Mouse (Mus musculus) embryonic facial prominence, embryonic 12.5 days (tissue): ENCODE results near the gene Atp2a2. TPM values are rescaled to one million over a fixed set of nuclear protein-coding genes. Genes with fewer than 3 reads are reported as not detected.
"Not testable (repeated sequence)": the region's sequence is repeated elsewhere in the genome, so short reads cannot be mapped to it uniquely, and the experiment has no call there.

Experiments
- ATAC-seq: fragments of 200-750 bp; cut with Nextera tagmentation; 2 replicates; pipeline ENCODE4 v1.8.0; 2017; ENCODE audit not compliant: insufficient number of reproducible peaks, insufficient read depth, low FRiP score, low TSS enrichment
- H3K27ac ChIP-seq: fragments of 300-500 bp; sonication (generic); 2 replicates; pipeline ENCODE4 v1.5.1; 2016; ENCODE audit warnings: mild to moderate bottlenecking
- H3K27me3 ChIP-seq: fragments of 300-500 bp; sonication (generic); 2 replicates; pipeline ENCODE4 v1.6.1; 2016; ENCODE audit warnings: mild to moderate bottlenecking, moderate library complexity
- H3K36me3 ChIP-seq: fragments of 300-500 bp; sonication (generic); 2 replicates; pipeline ENCODE4 v1.6.1; 2016; ENCODE audit warnings: mild to moderate bottlenecking
- H3K4me1 ChIP-seq: fragments of 300-500 bp; sonication (generic); 2 replicates; pipeline ENCODE4 v1.6.1; 2016
- H3K4me2 ChIP-seq: fragments of 300-500 bp; sonication (generic); replicated peaks from 2 replicates; pipeline ENCODE4 v1.6.1; 2016; ENCODE audit warnings: mild to moderate bottlenecking, moderate library complexity
- H3K4me3 ChIP-seq: fragments of 300-500 bp; sonication (generic); 2 replicates; pipeline ENCODE4 v1.5.1; 2016; ENCODE audit warnings: mild to moderate bottlenecking
- H3K9ac ChIP-seq: fragments of 300-500 bp; sonication (generic); 2 replicates; pipeline ENCODE4 v1.6.1; 2016; ENCODE audit warnings: mild to moderate bottlenecking, moderate library complexity
- H3K9me3 ChIP-seq: fragments of 300-500 bp; sonication (generic); 2 replicates; pipeline ENCODE4 v1.6.1; 2016; ENCODE audit warnings: mild to moderate bottlenecking, moderate library complexity
- WGBS: fragments of 180-500 bp; shearing (Covaris S2); methylation state at CpG from one replicate; pipeline ENCODE4 v1.1.7; 2016; 5-methylcytosine and 5-hydroxymethylcytosine counted together
- polyA plus RNA-seq: library from polyadenylated mRNA; unstranded; fragments of >200 nt; fragmentation: Nextera tagmentation; extraction: Ambion mirVana; gene quantifications from 2 replicates; pipeline ENCODE4 v1.2.1, GENCODE M21; 2016

Gene Atp2a2
- polyA plus RNA-seq, 1 experiment from 2014 or later, result 51.5 TPM

DNA sequence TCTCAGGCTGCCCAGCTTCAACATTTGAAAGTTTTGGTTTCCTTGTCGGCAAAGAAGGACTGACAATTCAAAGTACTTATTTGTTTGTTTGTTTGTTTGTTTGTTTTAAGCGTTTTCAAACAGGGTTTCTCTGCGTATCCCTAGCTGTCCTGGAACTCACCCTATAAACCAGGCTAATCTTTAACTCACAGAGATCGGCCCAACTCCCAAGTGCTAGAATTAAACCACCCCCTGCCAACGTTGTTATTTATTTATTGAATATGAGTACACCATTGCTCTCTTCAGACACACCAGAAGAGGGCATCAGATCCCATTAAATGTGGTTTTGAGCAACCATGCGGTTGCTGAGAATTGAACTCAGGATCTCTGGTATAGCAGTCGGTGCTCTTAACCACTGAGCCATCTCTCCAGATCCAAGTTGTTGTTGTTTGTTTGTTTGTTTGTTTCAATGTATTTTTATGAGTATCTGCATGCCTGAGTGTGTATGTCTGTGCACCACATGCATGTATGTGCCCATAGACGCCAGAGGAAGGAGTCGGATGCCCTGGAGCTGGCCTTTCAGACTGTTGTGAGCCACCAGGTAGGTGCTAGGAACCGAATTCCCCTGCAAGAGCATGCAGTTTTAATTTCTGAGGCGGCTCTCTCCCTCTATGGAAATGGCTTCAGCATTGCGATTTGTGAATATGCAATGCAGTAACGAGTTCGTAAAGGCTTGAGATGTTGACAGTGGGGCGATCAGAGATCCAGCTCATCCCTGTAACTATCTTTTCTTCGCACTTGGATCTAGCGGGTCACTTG lies 80.6 kb downstream of the Atp2a2 start, which contains the start of gene Anapc7:
TSS of gene Anapc7 (plus strand) at position 423 of the 798 bp plus-strand sequence.
- Histone ChIP-seq H3K9me3 (no peaks in the 10 kb centered on the region), H3K4me1 (peaks cover 16% of the 10 kb centered on the region), H3K4me2 (peak within 1 kb of the TSS; percentile 78), H3K4me3 (peak within 1 kb of the TSS; percentile 92), H3K9ac (peak within 1 kb of the TSS; percentile 97), H3K27ac (peak within 1 kb of the TSS; percentile 94), H3K27me3 (no peaks in the 10 kb centered on the region), H3K36me3 (peaks cover 3% of the 10 kb centered on the region; the same call in 1 of the 2 replicates)
- WGBS, result 24% methylated on average over 17 of the region's 17 CpGs
- ATAC-seq, result 0 out of 2 replicates have a peak, but pooled peaks have one; percentile 23

DNA sequence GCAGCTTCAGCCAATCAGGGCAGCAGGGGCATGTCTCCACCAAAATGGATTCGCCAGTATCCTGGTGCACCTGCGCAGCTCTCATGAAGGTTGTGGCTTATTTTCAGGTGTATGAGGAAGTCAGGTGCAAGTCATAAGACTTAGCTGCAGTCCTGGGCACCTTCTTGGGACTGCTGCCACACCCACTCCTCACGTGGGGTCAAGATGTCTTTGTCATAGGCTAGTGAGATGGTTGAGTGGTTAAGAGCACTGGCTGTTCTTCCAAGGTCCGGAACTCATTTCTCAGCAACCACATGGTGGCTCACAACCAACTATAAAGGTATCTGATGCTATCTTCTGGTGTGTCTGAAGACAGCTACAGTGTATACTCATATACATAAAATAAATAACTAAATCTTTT lies 81.3 kb downstream of the Atp2a2 start:
- H3K4me3 ChIP-seq, H3K36me3 ChIP-seq, H3K9me3 ChIP-seq, H3K27ac ChIP-seq, H3K27me3 ChIP-seq, H3K4me2 ChIP-seq, H3K9ac ChIP-seq, ATAC-seq: not testable (repeated sequence)
- H3K4me1 ChIP-seq, result peaks cover 16% of the 10 kb centered on the region
- 65% methylated on average over 4 of the region's 4 CpGs for WGBS

DNA sequence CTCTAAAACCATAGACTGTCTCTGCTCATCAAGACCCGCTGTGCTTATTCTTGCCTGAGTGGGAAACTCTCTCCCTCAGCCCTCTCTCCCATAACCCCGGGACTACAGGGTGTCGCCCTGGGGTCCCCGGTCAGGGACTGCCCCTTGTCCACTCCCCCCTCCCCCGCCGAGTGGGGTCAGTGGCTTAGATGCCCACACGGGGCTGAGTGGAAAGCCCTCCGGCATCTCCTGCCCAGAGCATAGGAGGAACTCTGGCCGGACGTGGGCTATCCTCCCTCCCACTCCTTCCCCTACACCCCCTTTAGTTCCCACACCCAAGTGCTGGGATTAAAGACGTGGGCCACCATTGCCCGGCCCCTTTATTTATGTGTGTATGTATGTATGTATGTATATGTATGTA lies 86.6 kb downstream of the Atp2a2 start:
- H3K4me1 ChIP-seq, result no peaks in the 10 kb centered on the region
- H3K4me3 ChIP-seq, result no peak overlapping the region
- ATAC-seq, result no peak
- no peaks in the 10 kb centered on the region for H3K27me3 ChIP-seq
- no peak overlapping the region for H3K9ac ChIP-seq
- no peaks in the 10 kb centered on the region for H3K9me3 ChIP-seq
- H3K4me2 ChIP-seq, result no peak overlapping the region
- no peak overlapping the region for H3K27ac ChIP-seq
- 0 out of 2 replicates have a peak, but pooled peaks cover under 1% of the 10 kb centered on the region for H3K36me3 ChIP-seq
- WGBS, result 85% methylated on average over 12 of the region's 12 CpGs

DNA sequence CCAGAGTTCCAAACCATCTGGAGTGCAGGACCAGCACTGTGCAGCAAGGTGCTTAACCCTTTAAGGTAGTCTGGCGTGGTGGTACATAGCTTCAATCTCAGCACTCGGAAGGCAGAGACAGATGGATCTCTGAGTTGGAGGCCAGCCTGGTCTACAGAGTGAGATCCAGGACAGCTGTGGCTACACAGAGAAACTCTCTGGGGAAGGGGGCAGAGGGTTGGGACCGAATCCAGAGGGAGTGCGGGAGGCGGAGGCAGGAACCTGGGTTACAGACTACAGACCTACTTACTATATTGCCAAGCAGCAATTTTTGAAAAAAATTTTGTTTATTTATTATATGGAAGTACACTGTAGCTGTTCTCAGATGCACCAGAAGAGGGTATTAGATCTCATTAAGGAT lies 87.7 kb downstream of the Atp2a2 start:
- no peak for ATAC-seq
- no peak overlapping the region for H3K4me3 ChIP-seq
- peaks cover 7% of the 10 kb centered on the region; the same call in 1 of the 2 replicates for H3K36me3 ChIP-seq
- no peaks in the 10 kb centered on the region for H3K9me3 ChIP-seq
- no peaks in the 10 kb centered on the region for H3K27me3 ChIP-seq
- no peak overlapping the region for H3K9ac ChIP-seq
- H3K4me1 ChIP-seq, result no peaks in the 10 kb centered on the region
- 92% methylated on average over 5 of the region's 5 CpGs for WGBS
- no peak overlapping the region for H3K27ac ChIP-seq
- no peak overlapping the region for H3K4me2 ChIP-seq

DNA sequence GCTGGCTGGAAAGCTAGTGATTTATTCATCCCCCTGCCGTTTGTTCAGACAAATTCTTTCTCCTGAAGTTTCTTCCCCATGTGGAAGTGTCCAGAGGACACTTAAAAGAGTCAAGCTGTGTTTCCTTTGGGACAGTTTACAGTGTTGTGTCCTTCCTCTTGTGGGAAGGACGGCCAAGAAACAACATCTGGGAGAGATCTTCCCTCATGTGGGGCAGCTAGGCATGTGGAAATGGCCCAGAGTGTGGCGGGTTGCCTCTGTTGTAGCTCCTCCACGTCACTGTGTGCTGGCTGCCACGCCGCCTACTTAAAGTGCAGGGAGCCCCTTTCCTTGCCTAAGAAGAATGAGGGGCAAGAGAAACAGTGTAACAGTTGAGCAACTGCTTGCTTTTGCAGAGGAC lies 89.2 kb downstream of the Atp2a2 start:
- peaks cover 7% of the 10 kb centered on the region; the same call in 1 of the 2 replicates for H3K36me3 ChIP-seq
- H3K4me3 ChIP-seq, result no peak overlapping the region
- no peak overlapping the region for H3K4me2 ChIP-seq
- H3K9me3 ChIP-seq, result no peaks in the 10 kb centered on the region
- no peak overlapping the region for H3K9ac ChIP-seq
- no peak for ATAC-seq
- H3K4me1 ChIP-seq, result no peaks in the 10 kb centered on the region
- 58% methylated on average over 6 of the region's 6 CpGs for WGBS
- no peaks in the 10 kb centered on the region for H3K27me3 ChIP-seq
- no peak overlapping the region for H3K27ac ChIP-seq

DNA sequence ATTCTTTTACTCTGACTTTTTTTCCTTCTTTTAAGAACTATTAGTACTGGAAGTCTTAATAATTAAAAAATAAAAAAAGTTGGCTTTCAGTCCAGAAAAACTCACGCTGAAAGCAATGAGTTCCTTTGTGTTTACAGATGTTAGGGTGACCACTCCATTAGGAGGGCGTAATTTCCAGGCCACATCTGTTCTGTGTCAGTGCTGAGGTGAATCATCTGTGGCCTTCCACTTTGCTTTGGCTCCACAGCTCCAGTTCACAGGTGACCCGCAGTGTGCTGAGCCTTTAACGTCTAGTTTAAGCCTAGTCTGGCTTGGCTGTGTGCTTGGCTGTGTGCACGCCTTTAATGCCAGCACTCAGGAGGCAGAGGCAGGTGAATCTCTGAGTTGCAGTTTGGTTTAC lies 90.1 kb downstream of the Atp2a2 start:
- Histone ChIP-seq H3K9me3 (no peaks in the 10 kb centered on the region), H3K27me3 (no peaks in the 10 kb centered on the region), H3K27ac (no peak overlapping the region), H3K9ac (no peak overlapping the region), H3K4me2 (no peak overlapping the region), H3K4me3 (no peak overlapping the region), H3K36me3 (peaks cover 15% of the 10 kb centered on the region), H3K4me1 (no peaks in the 10 kb centered on the region)
- 71% methylated on average over 5 of the region's 5 CpGs for WGBS
- ATAC-seq, result no peak

DNA sequence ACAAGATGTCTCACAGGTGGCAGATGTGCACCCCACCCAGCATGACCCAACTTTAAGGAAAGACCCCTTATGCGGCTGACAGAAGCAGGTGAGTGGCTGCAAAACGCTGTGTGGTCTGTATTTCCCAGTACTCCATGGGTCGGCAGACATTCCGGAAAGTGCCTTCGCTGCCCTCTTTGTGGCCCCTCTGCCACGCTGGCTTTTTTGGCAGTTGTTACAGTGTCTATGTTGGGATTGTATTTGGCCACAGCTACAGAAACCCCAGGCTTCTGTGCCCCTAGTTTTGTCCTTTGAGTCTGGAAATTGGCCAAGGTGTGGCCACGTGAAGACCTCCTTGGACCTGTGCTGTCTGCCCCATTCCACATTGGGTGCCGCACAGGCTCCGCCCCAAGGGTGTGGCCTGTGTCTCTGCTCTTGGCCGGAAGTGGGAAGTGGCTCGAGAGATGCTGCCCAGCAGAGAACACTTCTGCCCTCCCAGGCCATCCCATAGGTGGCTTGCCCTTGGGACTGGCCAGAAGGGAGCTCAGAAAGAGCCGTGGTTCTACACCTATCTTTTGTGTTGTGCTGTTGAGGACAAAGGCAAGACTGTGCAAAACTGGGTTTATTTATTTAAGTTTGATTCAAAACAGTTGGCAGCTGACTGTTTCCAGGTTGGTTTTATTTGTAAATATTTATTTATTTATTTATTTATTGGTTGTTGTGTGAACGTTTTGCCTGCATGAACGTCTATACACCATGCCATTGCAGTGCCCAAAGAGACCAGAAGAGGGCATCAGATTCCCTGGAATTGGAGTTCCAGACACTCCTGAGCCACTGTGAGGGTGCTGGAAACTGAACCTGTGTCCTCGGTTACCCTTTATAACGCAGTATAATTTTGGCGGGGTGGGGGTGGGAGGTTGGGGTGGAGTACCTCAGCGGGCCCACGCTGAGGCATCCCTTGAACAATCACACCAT lies 92.1 kb downstream of the Atp2a2 start:
- H3K27me3 ChIP-seq, result no peaks in the 10 kb centered on the region
- H3K9me3 ChIP-seq, result no peaks in the 10 kb centered on the region
- no peak for ATAC-seq
- no peak overlapping the region for H3K4me2 ChIP-seq
- no peak overlapping the region for H3K9ac ChIP-seq
- no peak overlapping the region for H3K4me3 ChIP-seq
- no peaks in the 10 kb centered on the region for H3K4me1 ChIP-seq
- peaks cover 34% of the 10 kb centered on the region for H3K36me3 ChIP-seq
- WGBS, result 84% methylated on average over 19 of the region's 19 CpGs
- H3K27ac ChIP-seq, result no peak overlapping the region

DNA sequence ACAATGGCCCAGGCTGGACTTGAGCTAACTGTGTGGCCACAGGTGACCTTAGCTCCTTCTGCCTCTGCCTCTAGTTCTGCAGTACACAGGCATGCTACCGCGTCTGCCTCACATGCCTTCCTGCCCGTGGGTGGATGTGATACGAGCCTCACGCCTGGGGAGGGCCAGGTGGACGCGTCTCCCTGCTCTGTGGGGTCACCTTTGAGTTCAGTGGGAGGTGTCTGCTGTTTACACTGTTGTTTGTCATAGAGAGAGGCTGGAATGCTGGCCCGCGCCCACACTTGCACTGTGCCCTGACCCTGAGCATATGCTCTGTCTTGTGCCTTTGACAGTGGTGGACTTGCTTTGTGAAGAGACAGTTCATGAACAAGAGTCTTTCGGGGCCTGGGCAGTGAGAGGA lies 96.5 kb downstream of the Atp2a2 start:
- WGBS, result 97% methylated on average over 10 of the region's 10 CpGs
- H3K9me3 ChIP-seq, result no peaks in the 10 kb centered on the region
- no peak for ATAC-seq
- no peak overlapping the region for H3K4me2 ChIP-seq
- H3K27ac ChIP-seq, result no peak overlapping the region
- H3K27me3 ChIP-seq, result no peaks in the 10 kb centered on the region
- no peak overlapping the region for H3K9ac ChIP-seq
- peaks cover 67% of the 10 kb centered on the region for H3K36me3 ChIP-seq
- no peaks in the 10 kb centered on the region for H3K4me1 ChIP-seq
- no peak overlapping the region for H3K4me3 ChIP-seq

Other genes starting within 250 kb of the Atp2a2 start
- gene Tctn1, start 237.8 kb downstream of the Atp2a2 start, polyA plus RNA-seq, result 5.9 and 6.5 TPM in 2 replicates
- 11.9 and 12.0 TPM in 2 replicates for gene Pptc7, start 217.9 kb downstream of the Atp2a2 start, polyA plus RNA-seq
- 17.1 and 18.7 TPM in 2 replicates for gene Rad9b, start 148.0 kb downstream of the Atp2a2 start, polyA plus RNA-seq
- 178 and 183 TPM in 2 replicates for gene Vps29, start 147.9 kb downstream of the Atp2a2 start, polyA plus RNA-seq
- 70.0 and 77.7 TPM in 2 replicates for gene Gpn3, start 130.3 kb downstream of the Atp2a2 start, polyA plus RNA-seq
- 90.5 and 99.6 TPM in 2 replicates for gene Fam216a, start 129.9 kb downstream of the Atp2a2 start, polyA plus RNA-seq
- 75.8 and 88.9 TPM in 2 replicates for gene Arpc3, start 110.3 kb downstream of the Atp2a2 start, polyA plus RNA-seq
- gene Anapc7, start 80.5 kb downstream of the Atp2a2 start, polyA plus RNA-seq, result 56.1 and 58.0 TPM in 2 replicates
- 43.5 and 44.9 TPM in 2 replicates for gene Ift81, start 112.3 kb upstream of the Atp2a2 start, polyA plus RNA-seq
- 0.74 and 0.96 TPM in 2 replicates for gene P2rx7, start 141.7 kb upstream of the Atp2a2 start, polyA plus RNA-seq
- gene P2rx4, start 205.3 kb upstream of the Atp2a2 start, polyA plus RNA-seq, result 8.1 and 8.6 TPM in 2 replicates